ENCODE assay signal across 26 mouse cellular contexts in the genomic region with DNA sequence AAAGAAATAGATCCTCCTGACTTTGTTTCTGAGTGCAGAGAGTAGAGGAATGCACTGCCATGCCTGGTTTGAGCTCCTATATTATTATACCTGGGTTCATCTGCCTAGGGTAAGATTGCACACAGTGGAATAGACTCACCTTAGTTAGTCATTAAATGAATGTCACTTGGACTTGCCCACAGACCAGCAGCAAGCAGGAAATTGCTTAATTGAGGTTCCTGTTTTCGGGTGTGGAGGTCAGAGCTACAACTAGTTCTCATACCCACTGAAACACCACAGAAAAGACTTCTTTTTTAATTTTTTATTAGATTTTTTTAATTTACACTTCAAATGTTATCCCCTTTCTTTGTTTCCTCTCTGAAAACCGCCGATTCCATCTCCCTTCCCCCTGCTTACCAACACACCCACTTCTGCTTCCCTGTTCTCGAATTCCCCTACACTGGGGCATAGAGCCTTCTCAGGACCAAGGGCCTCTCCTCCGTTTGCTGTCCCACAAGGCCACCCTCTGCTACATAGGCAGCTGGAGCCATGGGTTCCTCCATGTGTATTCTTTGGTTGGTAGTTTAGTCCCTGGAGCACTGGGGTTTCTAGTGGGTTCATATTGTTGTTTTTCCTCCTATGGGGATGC. TPM values are rescaled to one million over a fixed set of nuclear protein-coding genes. Genes with fewer than 3 reads are reported as not detected.
DNase-seq lines count a peak whose midpoint lies in the region; ATAC-seq and TF ChIP-seq lines count a peak whose summit lies in the region.
"Had no signal": no experiment of that assay in that cellular context is flagged by ENCODE, and none has a peak within 500 bp of the region (broad histone marks: within the 10 kb centered on the region; RNA-seq: fewer than 3 reads in every experiment).

No protein-coding gene starts in this region.

- no peak overlapping the region for H3K4me2 ChIP-seq in heart, embryonic 12.5 days
- H3K4me2 ChIP-seq: forebrain, embryonic 12.5 days; hindbrain, embryonic 14.5 days; kidney, embryonic 15.5 days; limb, embryonic 12.5 days; midbrain, embryonic 13.5 days; neural tube, embryonic 15.5 days had no signal

- H3K4me1 ChIP-seq in heart, embryonic 12.5 days (replicated peaks), result no peaks in the 10 kb centered on the region
- H3K4me1 ChIP-seq in spleen, adult 2 months (ENCODE audit: control insufficient read depth, insufficient read depth, insufficient read length), result no peaks in the 10 kb centered on the region
- H3K4me1 ChIP-seq: forebrain, embryonic 12.5 days; kidney, embryonic 15.5 days; limb, embryonic 12.5 days; midbrain, embryonic 13.5 days; neural tube, embryonic 15.5 days had no signal

- no peaks in the 10 kb centered on the region for H3K9me3 ChIP-seq in heart, embryonic 12.5 days (replicated peaks)
- H3K9me3 ChIP-seq: forebrain, embryonic 12.5 days; kidney, embryonic 15.5 days; limb, embryonic 12.5 days; midbrain, embryonic 13.5 days; neural tube, embryonic 15.5 days had no signal

- WGBS in heart, embryonic 12.5 days, result 75% methylated on average over 5 of the region's 5 CpGs
- 14% methylated on average over 5 of the region's 5 CpGs for WGBS in spleen, adult 2 months

- no peak for TF ChIP-seq CTCF in spleen, adult 2 months (IDR thresholded peaks at IDR 0.05; ENCODE audit: extremely low read depth, insufficient read depth, insufficient read length, insufficient replicate concordance)

- H3K4me3 ChIP-seq in heart, embryonic 12.5 days, result no peak overlapping the region
- H3K4me3 ChIP-seq in spleen, adult 2 months (ENCODE audit: extremely low read depth, insufficient read depth, insufficient read length), result no peak overlapping the region
- H3K4me3 ChIP-seq: forebrain, embryonic 12.5 days; kidney, embryonic 15.5 days; limb, embryonic 12.5 days; midbrain, embryonic 13.5 days; neural tube, embryonic 15.5 days had no signal

- ATAC-seq in heart, embryonic 12.5 days (ENCODE audit: insufficient number of reproducible peaks, low FRiP score), result no peak
- ATAC-seq in megakaryocyte, adult 5-6 weeks (ENCODE audit: poor library complexity, severe bottlenecking), result peak; percentile 99
- ATAC-seq: intestine, embryonic 16.5 days; midbrain, embryonic 13.5 days had no signal

- no peak overlapping the region for H3K27ac ChIP-seq in heart, embryonic 12.5 days (ENCODE audit: poor library complexity, severe bottlenecking)
- H3K27ac ChIP-seq in spleen, adult 2 months (ENCODE audit: insufficient read depth, low read length), result peak overlapping the region; percentile 47; the same call in 1 of the 2 replicates
- H3K27ac ChIP-seq: forebrain, embryonic 12.5 days; hindbrain, embryonic 14.5 days; kidney, embryonic 15.5 days; limb, embryonic 12.5 days; midbrain, embryonic 13.5 days; neural tube, embryonic 15.5 days had no signal

- H3K36me3 ChIP-seq in heart, embryonic 12.5 days, result no peaks in the 10 kb centered on the region
- H3K36me3 ChIP-seq in spleen, adult 2 months (ENCODE audit: control insufficient read depth, insufficient read depth, low read length), result no peaks in the 10 kb centered on the region
- H3K36me3 ChIP-seq: forebrain, embryonic 12.5 days; kidney, embryonic 15.5 days; limb, embryonic 12.5 days; midbrain, embryonic 13.5 days; neural tube, embryonic 15.5 days had no signal

- H3K27me3 ChIP-seq in heart, embryonic 12.5 days (replicated peaks), result no peaks in the 10 kb centered on the region
- no peaks in the 10 kb centered on the region for H3K27me3 ChIP-seq in spleen, adult 2 months (ENCODE audit: control insufficient read depth, insufficient read depth, low read length)
- H3K27me3 ChIP-seq: forebrain, embryonic 12.5 days; kidney, embryonic 15.5 days; limb, embryonic 12.5 days; midbrain, embryonic 13.5 days; neural tube, embryonic 15.5 days had no signal

- H3K9ac ChIP-seq in heart, embryonic 12.5 days, result no peak overlapping the region
- H3K9ac ChIP-seq: forebrain, embryonic 12.5 days; hindbrain, embryonic 14.5 days; kidney, embryonic 15.5 days; limb, embryonic 12.5 days; midbrain, embryonic 13.5 days; neural tube, embryonic 15.5 days had no signal

- DNase-seq in heart, adult 18-20 months, result peak; percentile 2 to 3
- DNase-seq in spleen, adult 2 months (ENCODE audit: low read depth in 1 of 2, low spot score in 2 of 2), result no peak
- DNase-seq in spleen, postnatal 14 days (ENCODE audit: low spot score in 2 of 2), result no peak
- no peak for DNase-seq in retina, embryonic 14.5 days (ENCODE audit: low spot score)
- DNase-seq in B cell, adult 2 months, result no peak
- DNase-seq: adrenal gland, postnatal 36 days; cerebellum, adult 9-10 months; gastrocnemius, postnatal 10 days; heart, postnatal 10 days; kidney, postnatal 4 days; layer of hippocampus, adult 9-11 months; lung, adult 18-20 months; right cerebral cortex, postnatal 25 days; thymus, postnatal 14 days had no signal

- no peak for TF ChIP-seq POLR2A in spleen, adult 2 months (IDR thresholded peaks at IDR 0.05; ENCODE audit: low read depth, low read length)

RNA-seq across cellular contexts. Expression of gene Gm9733, which starts 56.1 kb away (rescaled TPM):
- total RNA-seq in heart, adult 18-20 months (2021), result not detected
- not detected in 2 replicates for polyA plus RNA-seq in heart, embryonic 12.5 days (2016; fragmentation: Nextera tagmentation; extraction: Ambion mirVana)
- polyA plus RNA-seq in spleen, adult 2 months (2012; rRNA removed), result 1.1 and 2.3 TPM in 2 replicates
- total RNA-seq in megakaryocyte, adult 5-6 weeks (2015), result 145 and 147 TPM in 2 replicates
- total RNA-seq in megakaryocyte, adult 5-6 weeks (2017), result 94.2 and 98.9 TPM in 2 replicates
- total RNA-seq: adrenal gland, postnatal 36 days; gastrocnemius, postnatal 10 days; heart, postnatal 10 days had no signal
- polyA plus RNA-seq: cortical plate, adult 2 months; embryonic facial prominence, embryonic 11.5 days; forebrain, embryonic 12.5 days; hindbrain, embryonic 14.5 days; kidney, embryonic 15.5 days; limb, embryonic 12.5 days; midbrain, embryonic 13.5 days; neural tube, embryonic 15.5 days; testis, adult 2 months had no signal

Comparison
In these comparisons a context has a peak if more than half of its experiments do, and no peak if none do; other contexts are left out.
1. DNase-seq: peak in heart, adult 18-20 months (2 of 2); none in spleen, adult 2 months (0 of 2), spleen, postnatal 14 days (0 of 2), retina, embryonic 14.5 days (single experiment) and B cell, adult 2 months (0 of 2).
2. RNA of gene Gm9733, which starts 56.1 kb away (total RNA-seq): 94.2 to 147 TPM in megakaryocyte, adult 5-6 weeks; not detected in heart, adult 18-20 months; every median in the first group is over 10 times any median in the second.